Mouse (Mus musculus): Measurements from ENCODE around the gene Lmln.

GRCm38 (mm10) chr16:33170716-33171587, 108.6 kb downstream of the Lmln start:
- TF ChIP-seq POLR2A (IDR thresholded peaks at IDR 0.05; ENCODE audit: borderline replicate concordance, control insufficient read depth, low read depth, low read length) (no peak), CTCF (IDR thresholded peaks at IDR 0.05; ENCODE audit: control insufficient read depth, insufficient read depth, low read length) (no peak)

All from bone marrow, adult 2 months (tissue).